Mouse (Mus musculus): ENCODE results near the gene Zzz3.

Gene Zzz3

DNA sequence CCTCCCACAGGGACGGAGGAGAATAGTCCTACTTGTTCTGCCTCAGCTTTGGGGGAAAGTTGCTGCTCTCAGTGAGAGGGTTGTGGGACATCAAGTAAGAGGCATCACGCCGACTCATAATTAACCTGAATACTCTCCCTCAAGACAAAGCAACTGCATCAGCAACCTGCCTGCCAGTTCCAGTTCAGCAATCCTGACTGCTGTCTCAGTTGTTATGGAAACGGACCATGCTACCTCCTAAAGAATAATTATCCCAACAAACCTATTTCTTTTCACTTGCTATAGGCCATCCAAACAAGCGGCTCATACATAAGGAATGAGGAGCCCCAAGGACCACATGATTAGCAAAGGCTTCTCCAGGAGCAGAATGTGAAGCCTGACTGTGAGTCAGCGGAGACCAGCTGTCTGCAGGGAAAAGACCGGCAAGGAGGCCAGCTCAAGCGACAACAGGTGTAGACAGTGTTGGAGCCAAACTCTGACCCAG is 100.2 kb downstream of the Zzz3 start:
- DNase-seq (ENCODE audit: low spot score) = no peak

DNA sequence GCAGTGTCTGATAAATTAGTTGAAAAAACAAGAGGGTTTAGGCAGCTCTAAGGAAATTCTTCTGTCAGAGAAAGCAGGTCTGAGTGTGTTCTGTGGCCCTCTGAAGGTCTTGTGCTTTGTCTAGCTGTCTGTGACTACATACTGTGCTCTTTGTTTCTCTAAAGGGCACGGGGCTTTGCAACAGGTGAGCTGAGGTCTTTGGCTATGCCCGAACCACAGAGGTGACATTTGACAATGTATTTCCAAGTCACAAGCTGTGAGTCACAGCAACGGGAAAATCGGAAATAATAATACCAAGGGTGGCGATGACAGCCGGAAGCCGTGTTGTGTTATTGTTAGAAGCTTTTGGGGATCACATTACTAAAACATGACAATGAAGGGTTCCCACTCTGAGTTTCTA is 101.8 kb downstream of the Zzz3 start:
- DNase-seq (ENCODE audit: low spot score) = no peak

- DNase-seq (ENCODE audit: low spot score) = no peak
Observed at GRCm38 (mm10) chr3:152497842-152498241, 102.6 kb downstream of the Zzz3 start.

DNA sequence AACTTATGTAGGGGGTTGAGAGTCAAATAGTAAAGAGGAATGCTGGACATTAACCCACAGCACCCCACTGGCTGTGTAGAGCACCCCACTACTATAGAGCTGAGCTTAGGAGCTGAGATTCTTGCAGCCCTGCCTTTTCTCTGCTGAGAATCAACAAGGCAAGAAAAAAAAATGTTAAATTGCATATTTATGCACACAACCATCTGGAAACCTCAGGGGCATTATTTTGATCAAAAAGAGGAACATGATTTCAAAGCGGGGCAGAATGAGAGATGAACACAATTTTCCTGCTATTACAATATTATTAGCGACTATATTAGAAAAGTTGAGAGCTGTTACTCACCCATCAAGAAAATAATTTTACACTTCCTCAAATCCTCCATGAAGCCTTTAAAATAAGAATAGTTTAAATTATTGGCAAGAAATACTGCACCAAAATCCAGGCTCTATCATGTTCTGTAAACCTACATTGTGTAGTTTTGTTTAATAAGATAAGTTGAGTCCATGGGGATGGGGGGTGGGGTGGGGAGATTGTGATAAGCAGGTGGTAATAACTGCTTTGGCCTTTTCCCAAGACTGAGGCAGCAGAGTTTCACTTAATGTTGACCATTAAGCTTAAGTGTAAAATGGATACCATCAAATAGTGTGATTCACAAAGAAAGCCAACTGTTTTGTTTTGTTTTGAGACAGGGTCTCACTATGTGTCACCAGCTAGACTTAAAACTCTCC is 103.9 kb downstream of the Zzz3 start:
- DNase-seq (ENCODE audit: low spot score) = no peak

DNA sequence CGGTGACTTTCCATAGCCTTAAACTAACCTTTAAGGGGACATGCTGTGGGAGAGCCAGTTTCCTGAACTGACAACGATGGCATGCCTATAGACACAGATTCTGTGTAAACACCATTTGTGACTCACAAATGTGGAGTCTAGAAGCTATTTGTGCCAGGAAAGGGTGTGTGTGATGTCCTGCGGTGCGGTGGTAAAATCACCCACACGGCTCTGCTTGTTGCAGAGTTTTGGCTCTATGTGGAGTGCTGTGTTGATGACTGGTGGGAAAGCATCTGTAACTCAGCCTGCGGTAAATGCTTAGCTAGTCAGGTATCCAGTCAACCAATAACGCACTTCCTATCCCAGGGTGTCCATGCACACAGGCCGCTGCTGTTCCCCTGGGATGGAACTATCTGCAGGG is 112.6 kb downstream of the Zzz3 start:
- DNase-seq (ENCODE audit: low spot score) = no peak

GRCm38 (mm10) chr3:152508419-152508993 is 113.2 kb downstream of the Zzz3 start:
- DNase-seq (ENCODE audit: low spot score) = no peak

- no peak for DNase-seq (ENCODE audit: low spot score)
Observed at GRCm38 (mm10) chr3:152509268-152509667, 114.0 kb downstream of the Zzz3 start.

Data from embryo, embryonic 10 days (tissue).